Mouse (Mus musculus) CH12.LX (cell line): ENCODE results near the gene Asphd2. TPM values are rescaled to one million over a fixed set of nuclear protein-coding genes. Genes with fewer than 3 reads are reported as not detected.

Experiments used
- DNase-seq: peaks from one replicate; pipeline ENCODE4 v3.0.0-alpha.2; 2013; ENCODE audit errors: extremely low read depth
- H3K27ac ChIP-seq: 2 replicates; pipeline ENCODE4 v1.5.1; 2012; ENCODE audit warnings: low read depth, mild to moderate bottlenecking, control low read depth, moderate library complexity; ENCODE audit not compliant: insufficient read depth
- H3K27me3 ChIP-seq: replicated peaks from 2 replicates; pipeline ENCODE3; 2012; ENCODE audit warnings: inconsistent platforms
- H3K36me3 ChIP-seq, 2 experiments: replicated peaks in 1 of 2; 2 replicates each; pipeline versions ENCODE3 to v1.6.1; 2012; ENCODE audit warnings: inconsistent platforms in 1 of 2, low read length in 1 of 2, mild to moderate bottlenecking in 1 of 2, mixed read lengths in 1 of 2, moderate library complexity in 1 of 2; ENCODE audit not compliant: control insufficient read depth in 1 of 2, insufficient read depth in 1 of 2
- H3K4me1 ChIP-seq, 2 experiments: 2 replicates each; pipeline ENCODE4 v1.6.1; 2012; ENCODE audit warnings: inconsistent platforms in 1 of 2, moderate library complexity in 1 of 2; ENCODE audit not compliant: insufficient read depth in 2 of 2, control insufficient read depth in 1 of 2
- H3K4me2 ChIP-seq: 2 replicates; pipeline ENCODE4 v1.6.1; 2012; ENCODE audit warnings: low read depth, mild to moderate bottlenecking, control low read depth; ENCODE audit not compliant: poor library complexity, insufficient read depth, severe bottlenecking
- H3K4me3 ChIP-seq, 3 experiments: fragments of 150-350 bp in 1 of 3; sonication (generic) in 1 of 3; replicated peaks in 1 of 3; 2 replicates each; pipeline versions ENCODE3 to v1.5.1; 2011 to 2012; ENCODE audit warnings: low read depth in 2 of 3, low read length in 2 of 3, mild to moderate bottlenecking in 2 of 3, moderate library complexity in 2 of 3, control low read depth in 1 of 3, improper control_type of control experiment in 1 of 3, inconsistent platforms in 1 of 3, mixed read lengths in 1 of 3; ENCODE audit not compliant: poor library complexity in 1 of 3
- H3K79me2 ChIP-seq: replicated peaks from 2 replicates; pipeline ENCODE4 v1.6.1; 2012; ENCODE audit warnings: mild to moderate bottlenecking, moderate library complexity; ENCODE audit not compliant: control insufficient read depth, poor library complexity, insufficient read depth, severe bottlenecking; ENCODE audit errors: extremely low read depth
- H3K9ac ChIP-seq: 2 replicates; pipeline ENCODE4 v1.6.1; 2012; ENCODE audit warnings: low read depth, mild to moderate bottlenecking, control low read depth, moderate library complexity; ENCODE audit not compliant: insufficient read depth
- H3K9me3 ChIP-seq: replicated peaks from 2 replicates; pipeline ENCODE3; 2012; ENCODE audit warnings: low read length, inconsistent platforms, mixed read lengths
- BHLHE40 ChIP-seq: IDR thresholded peaks from 2 replicates; pipeline ENCODE4 v1.6.1; 2011; ENCODE audit warnings: mild to moderate bottlenecking, low read depth, low read length, improper control_type of control experiment
- E2F4 ChIP-seq: IDR thresholded peaks from 2 replicates; pipeline ENCODE4 v1.6.1; 2011; ENCODE audit warnings: low read depth, low read length, improper control_type of control experiment; ENCODE audit not compliant: insufficient replicate concordance
- EP300 ChIP-seq: IDR thresholded peaks from 2 replicates; pipeline ENCODE4 v1.6.1; 2011; ENCODE audit warnings: low read length, improper control_type of control experiment
- ETS1 ChIP-seq: conservative IDR thresholded peaks from 2 replicates; pipeline ENCODE4 v1.6.1; 2012; ENCODE audit warnings: low read depth, mild to moderate bottlenecking, inconsistent platforms, low read length, improper control_type of control experiment, moderate library complexity
- JUN ChIP-seq: IDR thresholded peaks from 2 replicates; pipeline ENCODE4 v1.6.1; 2011; ENCODE audit warnings: low read depth, mild to moderate bottlenecking, low read length, improper control_type of control experiment, moderate library complexity; ENCODE audit not compliant: insufficient read depth
- KAT2A ChIP-seq: IDR thresholded peaks from 2 replicates; pipeline ENCODE4 v1.6.1; 2012; ENCODE audit warnings: low read length, improper control_type of control experiment, inconsistent platforms; ENCODE audit not compliant: insufficient replicate concordance
- MAFK ChIP-seq: IDR thresholded peaks from 2 replicates; pipeline ENCODE4 v1.6.1; 2011; ENCODE audit warnings: low read length, improper control_type of control experiment; ENCODE audit not compliant: insufficient replicate concordance
- MAX ChIP-seq: IDR thresholded peaks from 2 replicates; pipeline ENCODE4 v1.6.1; 2011; ENCODE audit warnings: low read length, improper control_type of control experiment
- MAZ ChIP-seq: IDR thresholded peaks from 2 replicates; pipeline ENCODE4 v1.6.1; 2012; ENCODE audit warnings: low read depth, mild to moderate bottlenecking, inconsistent platforms, low read length, improper control_type of control experiment, moderate library complexity
- MXI1 ChIP-seq: IDR thresholded peaks from 2 replicates; pipeline ENCODE4 v1.6.1; 2011; ENCODE audit warnings: mild to moderate bottlenecking, low read depth, low read length, improper control_type of control experiment
- MYC ChIP-seq: IDR thresholded peaks from 2 replicates; pipeline ENCODE4 v1.6.1; 2011; ENCODE audit warnings: low read depth, mild to moderate bottlenecking, improper control_type of control experiment, low read length
- NELFE ChIP-seq: IDR thresholded peaks from 2 replicates; pipeline ENCODE4 v1.6.1; 2011; ENCODE audit warnings: low read depth, low read length, improper control_type of control experiment
- NRF1 ChIP-seq: IDR thresholded peaks from 2 replicates; pipeline ENCODE4 v1.6.1; 2014; ENCODE audit warnings: low read depth, mild to moderate bottlenecking, inconsistent platforms, low read length, improper control_type of control experiment, moderate library complexity
- POLR2AphosphoS2 ChIP-seq: IDR thresholded peaks from 2 replicates; pipeline ENCODE4 v1.6.1; 2011; ENCODE audit warnings: low read depth, low read length, improper control_type of control experiment
- RAD21 ChIP-seq: IDR thresholded peaks from 2 replicates; pipeline ENCODE4 v1.6.1; 2011; ENCODE audit warnings: low read depth, mild to moderate bottlenecking, low read length, improper control_type of control experiment, moderate library complexity
- RCOR1 ChIP-seq: conservative IDR thresholded peaks from 2 replicates; pipeline ENCODE4 v1.6.1; 2012; ENCODE audit warnings: low read depth, mild to moderate bottlenecking, inconsistent platforms, low read length, improper control_type of control experiment
- SIN3A ChIP-seq: IDR thresholded peaks from 2 replicates; pipeline ENCODE4 v1.6.1; 2012; ENCODE audit warnings: low read length, improper control_type of control experiment, inconsistent platforms
- TBP ChIP-seq: conservative IDR thresholded peaks from 2 replicates; pipeline ENCODE4 v1.6.1; 2011; ENCODE audit warnings: low read depth, low read length, improper control_type of control experiment
- UBTF ChIP-seq: IDR thresholded peaks from 2 replicates; pipeline ENCODE4 v1.6.1; 2012; ENCODE audit warnings: low read depth, mild to moderate bottlenecking, inconsistent platforms, low read length, improper control_type of control experiment, moderate library complexity
- USF1 ChIP-seq: IDR thresholded peaks from 2 replicates; pipeline ENCODE4 v1.6.1; 2014; ENCODE audit warnings: low read depth, mild to moderate bottlenecking, inconsistent platforms, low read length, improper control_type of control experiment
- USF2 ChIP-seq: conservative IDR thresholded peaks from 2 replicates; pipeline ENCODE4 v1.6.1; 2011; ENCODE audit warnings: low read depth, low read length, improper control_type of control experiment
- ZC3H11A ChIP-seq: IDR thresholded peaks from 2 replicates; pipeline ENCODE4 v1.6.1; 2012; ENCODE audit warnings: low read depth, mild to moderate bottlenecking, inconsistent platforms, low read length, improper control_type of control experiment
- ZKSCAN1 ChIP-seq: IDR thresholded peaks from 2 replicates; pipeline ENCODE4 v1.6.1; 2012; ENCODE audit warnings: low read depth, inconsistent platforms, low read length, improper control_type of control experiment, borderline replicate concordance
- ZMIZ1 ChIP-seq: IDR thresholded peaks from 2 replicates; pipeline ENCODE4 v1.6.1; 2012; ENCODE audit warnings: low read depth, mild to moderate bottlenecking, inconsistent platforms, low read length, improper control_type of control experiment
- ZNF384 ChIP-seq: IDR thresholded peaks from 2 replicates; pipeline ENCODE4 v1.6.1; 2012; ENCODE audit warnings: low read depth, low read length, improper control_type of control experiment, inconsistent platforms
- dilution Hi-C: fragments of 300-500 bp; cut with MboI; formaldehyde crosslinking; loops from 2 replicates; pipeline ENCODE4 v1.14.3; 2020; ENCODE audit warnings: low sequenced_read_pairs; ENCODE audit not compliant: extremely low pct_unique_long_range_greater_than_20kb, extremely low pct_ligation_motif_present
- in situ Hi-C: fragments of 300-500 bp; cut with MboI; formaldehyde crosslinking; loops from 3 replicates; pipeline ENCODE4 v1.14.3; 2019; ENCODE audit warnings: low sequenced_read_pairs, low pct_ligation_motif_present, low pct_unique_long_range_greater_than_20kb, mixed read lengths
- polyA plus RNA-seq: library from polyadenylated mRNA; unstranded; fragments of >175 nt; gene quantifications from 2 replicates; pipeline ENCODE4 v1.2.1, GENCODE M21; 2012; ENCODE audit warnings: low read depth; ENCODE audit not compliant: insufficient read length
- total RNA-seq, 2 experiments: library from RNA; depleted of rRNA; stranded (reverse); fragments of 300-350 nt in 1 of 2; fragments of >200 nt in 1 of 2; gene quantifications; 2 replicates each; pipeline ENCODE4 v1.2.3; 2012 to 2014

Gene Asphd2
- total and polyA plus RNA-seq, 3 experiments = not detected

GRCm38 (mm10) chr5:112391676-112392323 is 2.9 kb downstream of the Asphd2 start:
- no peaks in the 10 kb centered on the region for H3K79me2 ChIP-seq
- in situ Hi-C loops = no loop called here
- no peak overlapping the region for H3K4me3 ChIP-seq
- TF ChIP-seq RAD21 (no peak), NELFE (no peak), ETS1 (no peak), JUN (no peak), NRF1 (no peak), MAZ (no peak), TBP (no peak), MXI1 (no peak), ZMIZ1 (no peak), POLR2AphosphoS2 (no peak), EP300 (no peak), UBTF (no peak), KAT2A (no peak), BHLHE40 (no peak), MYC (no peak), ZNF384 (no peak), MAFK (no peak), RCOR1 (no peak), ZC3H11A (no peak)
- TF ChIP-seq, all 38 proteins: peak for 0
- Histone ChIP-seq H3K27ac (no peak overlapping the region), H3K9me3 (peaks cover 2% of the 10 kb centered on the region), H3K27me3 (peaks cover 46% of the 10 kb centered on the region), H3K4me2 (no peak overlapping the region), H3K9ac (no peak overlapping the region), H3K36me3 (no peaks in the 10 kb centered on the region), H3K4me1 (no peaks in the 10 kb centered on the region)
- DNase-seq = no peak
- dilution Hi-C loops = no loop called here

- in situ Hi-C loops (no loop called here), dilution Hi-C loops (no loop called here)
- no peak overlapping the region for H3K4me3 ChIP-seq
- H3K27ac ChIP-seq = no peak overlapping the region
- peaks cover 44% of the 10 kb centered on the region for H3K27me3 ChIP-seq
- no peaks in the 10 kb centered on the region for H3K4me1 ChIP-seq
- no peak for TF ChIP-seq ZKSCAN1
- TF ChIP-seq EP300 = no peak
- TF ChIP-seq E2F4 = no peak
- TF ChIP-seq USF1 = no peak
- TF ChIP-seq RAD21 = no peak
- no peak for TF ChIP-seq SIN3A
- no peak for TF ChIP-seq USF2
- no peak for TF ChIP-seq MAX
- TF ChIP-seq MAFK = no peak
- no peak overlapping the region for H3K4me2 ChIP-seq
- no peak overlapping the region for H3K9ac ChIP-seq
- DNase-seq = no peak
- H3K9me3 ChIP-seq = peaks cover 2% of the 10 kb centered on the region
- no peaks in the 10 kb centered on the region for H3K36me3 ChIP-seq
- H3K79me2 ChIP-seq = no peaks in the 10 kb centered on the region
These were observed 3.7 kb downstream of the Asphd2 start for GRCm38 (mm10) chr5:112391002-112391401.
